Mouse (Mus musculus) layer of hippocampus, postnatal 10 days (tissue): Measurements from ENCODE around the gene Olfr979. TPM values are rescaled to one million over a fixed set of nuclear protein-coding genes. Genes with fewer than 3 reads are reported as not detected.
"Not testable (repeated sequence)": the region's sequence is repeated elsewhere in the genome, so short reads cannot be mapped to it uniquely, and the experiment has no call there.

ENCODE experiments used
- DNase-seq, 2 experiments: peaks; one replicate each; pipeline ENCODE4 v3.0.0; 2021; ENCODE audit warnings: low spot score in 2 of 2
- long read RNA-seq: library from polyadenylated mRNA; stranded (forward); transcript quantifications from one replicate; pipeline ENCODE4 v2.0.0, GENCODE M21; 2023
- total RNA-seq, 2 experiments: library from RNA; stranded (reverse); gene quantifications; 2 replicates each; pipeline ENCODE4 v1.2.3; 2021

Olfr979 gene
- total RNA-seq: not detected
- long read RNA-seq: 0 reads

DNA sequence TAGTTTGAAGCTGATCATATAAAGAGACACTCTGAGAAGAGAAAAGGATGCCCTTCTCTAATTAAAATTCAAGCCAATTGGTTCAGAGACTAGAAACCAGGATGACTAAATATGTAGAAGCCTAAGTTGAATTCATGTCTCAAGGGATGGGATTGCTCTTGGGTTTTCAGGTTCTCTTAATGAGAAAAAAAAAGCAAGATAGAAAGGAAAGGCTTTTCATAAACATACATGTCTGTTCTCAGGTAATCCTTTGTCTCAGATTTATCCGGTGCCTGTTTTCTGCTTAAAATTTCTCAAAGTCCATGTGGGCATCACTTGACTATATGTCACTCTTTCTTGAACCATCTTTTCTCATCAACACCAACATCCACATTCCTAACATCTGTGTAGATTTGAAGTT is at the start of gene Olfr979:
Olfr979 (minus strand) TSS at position 101 of the 400 bp plus-strand sequence.
- DNase-seq: no peak

DNA sequence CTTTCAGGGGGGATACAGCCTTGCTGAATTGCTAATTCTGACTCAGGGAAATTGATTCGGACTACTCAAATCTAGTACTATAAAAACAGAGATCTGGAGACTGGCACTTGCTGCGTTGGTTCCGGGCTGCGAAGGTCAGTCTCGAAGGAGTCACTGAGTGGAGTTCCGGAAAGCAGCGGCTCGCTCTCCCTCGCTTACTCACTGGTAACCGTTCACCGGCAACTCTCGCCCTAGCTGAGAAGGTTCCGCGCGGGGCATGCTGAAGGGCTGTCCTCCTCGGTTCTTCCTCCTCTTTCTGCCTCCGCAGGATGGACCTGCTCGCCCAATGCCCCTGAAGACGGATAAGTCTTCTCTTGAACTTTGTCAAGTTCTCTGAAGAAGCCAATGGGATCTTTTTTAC is 46.9 kb upstream of the Olfr979 start:
- no peak for DNase-seq

DNA sequence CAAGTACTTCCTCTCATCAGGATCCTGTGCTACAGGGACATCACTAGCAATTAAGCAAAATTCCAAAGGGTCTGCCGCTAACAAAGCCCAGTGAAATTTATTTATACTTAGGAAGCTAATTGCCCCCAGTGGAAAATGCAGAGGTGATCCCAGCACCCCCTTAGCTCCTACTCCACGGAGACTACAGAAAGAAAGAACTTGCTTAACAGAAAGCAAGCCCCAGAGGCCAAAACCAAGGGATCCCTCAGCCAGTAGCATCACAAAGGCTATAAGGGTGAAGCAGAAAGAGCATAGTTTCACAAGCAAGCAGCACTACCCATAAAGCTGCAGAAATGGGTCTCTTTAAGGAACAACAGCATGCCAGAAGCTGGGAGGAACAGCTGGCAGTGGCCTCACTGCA is 17.9 kb upstream of the Olfr979 start, which contains the start of gene Olfr981:
Olfr981 (plus strand) TSS at position 301 of the 400 bp plus-strand sequence.
- DNase-seq: no peak

DNA sequence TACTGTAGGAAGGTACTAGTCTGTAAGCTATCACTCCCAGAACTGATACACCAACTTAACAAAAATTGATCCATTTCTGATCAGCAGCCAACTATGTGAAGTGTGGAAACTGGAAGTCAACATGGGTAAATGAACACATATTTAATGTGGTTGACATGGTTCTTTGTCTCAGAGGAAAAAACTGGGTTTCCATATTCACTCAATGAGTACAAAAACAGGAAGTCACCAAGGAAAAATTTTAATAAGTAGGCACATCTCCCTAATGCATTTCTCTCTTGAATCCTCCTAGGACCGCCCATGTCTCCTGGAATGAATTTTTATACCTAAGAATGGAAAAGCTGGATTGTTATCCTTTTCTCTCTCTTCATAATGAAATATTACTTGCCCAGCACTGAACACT is 6.2 kb upstream of the Olfr979 start, which contains the start of gene Olfr980:
Olfr980 (minus strand) TSS at position 101 of the 400 bp plus-strand sequence.
- DNase-seq: no peak

DNA sequence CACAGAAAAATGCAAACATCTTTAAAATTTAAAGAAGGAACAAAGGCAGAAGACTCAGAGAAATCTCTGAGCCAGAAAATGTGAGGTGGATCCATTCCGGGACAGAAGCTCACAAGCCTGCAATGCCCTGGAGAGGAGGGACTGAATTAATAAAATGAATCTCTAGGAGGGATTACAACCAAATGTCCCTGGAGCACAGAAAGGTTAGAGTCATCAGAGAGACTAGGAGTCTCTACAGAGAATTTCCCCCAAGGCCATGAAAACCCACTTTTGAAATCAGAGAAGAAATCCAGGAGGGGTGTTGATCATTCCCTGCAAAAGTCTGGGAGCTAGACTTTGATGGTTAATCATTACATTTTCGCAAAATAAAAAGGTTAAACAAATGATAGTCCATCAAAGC is 11.5 kb downstream of the Olfr979 start, which contains the start of gene Olfr978:
Olfr978 (plus strand) TSS at position 301 of the 400 bp plus-strand sequence.
- DNase-seq: no peak

DNA sequence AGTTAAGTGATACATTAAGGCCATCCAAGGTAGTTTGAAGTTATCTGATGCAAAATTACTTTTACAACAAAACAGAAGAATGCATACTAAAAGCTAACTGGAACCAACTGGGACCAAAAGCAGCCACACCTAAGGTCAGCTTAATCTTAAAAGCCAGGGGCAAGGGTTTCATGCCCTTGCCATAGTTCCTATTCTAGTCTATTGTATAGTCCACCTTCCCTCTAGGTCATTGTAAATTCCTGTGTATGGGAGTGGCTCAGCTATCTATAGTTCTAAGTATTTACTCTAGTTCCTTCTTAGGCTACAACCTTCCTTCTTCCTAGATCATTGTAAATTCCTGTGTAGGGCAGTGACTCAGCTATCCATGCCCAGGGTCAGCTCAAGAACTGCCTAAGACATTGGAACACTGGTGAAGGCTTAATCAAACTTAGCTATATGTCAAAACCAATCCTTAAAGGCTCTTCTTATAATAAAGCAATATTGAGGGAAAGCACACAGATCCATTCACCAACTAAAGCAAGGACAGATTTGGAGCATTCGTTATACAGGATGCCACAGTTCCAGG is 26.6 kb downstream of the Olfr979 start:
- not testable (repeated sequence) for DNase-seq

DNA sequence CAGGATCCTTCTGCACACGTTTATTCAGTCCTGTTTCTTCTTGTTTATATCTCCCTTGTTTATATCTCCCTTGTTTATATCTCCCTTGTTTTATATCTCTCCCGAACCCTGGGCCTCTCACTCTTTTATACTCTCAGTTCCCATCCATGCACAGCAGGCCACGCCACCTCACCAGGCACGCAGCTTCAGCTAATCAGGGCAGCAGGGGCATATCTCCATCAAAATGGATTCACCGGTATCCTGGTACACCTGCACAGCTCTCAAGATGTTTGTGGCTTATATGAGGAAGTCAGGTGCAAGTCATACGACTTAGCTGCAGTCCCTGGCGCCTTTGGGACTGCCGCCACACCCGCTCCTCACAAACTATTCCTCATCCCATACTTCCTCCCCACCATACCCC is 42.2 kb downstream of the Olfr979 start, which contains the start of gene Olfr976:
Olfr976 (minus strand) TSS at position 101 of the 400 bp plus-strand sequence.
- not testable (repeated sequence) for DNase-seq

DNA sequence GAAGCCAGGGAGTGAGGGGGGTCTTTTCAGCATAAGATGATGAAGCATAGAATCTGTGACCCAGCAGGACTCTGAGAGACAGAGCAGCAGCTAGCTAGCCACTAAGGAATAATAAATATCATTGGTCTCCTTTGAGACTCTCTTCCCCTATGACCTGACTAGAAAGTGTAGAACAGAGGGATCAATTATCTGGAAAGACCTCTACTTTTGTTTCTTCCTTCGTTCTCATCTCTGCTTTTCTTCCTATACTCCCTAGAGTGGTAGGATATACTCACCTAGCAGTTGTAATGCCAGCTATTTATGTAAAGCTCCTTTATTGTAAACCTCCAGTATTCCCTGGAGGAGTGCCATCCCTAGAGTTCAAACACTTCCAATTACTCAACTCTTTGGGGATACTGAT is 51.3 kb downstream of the Olfr979 start, which contains the start of gene Olfr975:
Olfr975 (minus strand) TSS at position 101 of the 400 bp plus-strand sequence.
- DNase-seq: no peak

Other genes with a start within 250 kb of the Olfr979 start
- not detected for gene Olfr968, start 220.2 kb downstream of the Olfr979 start, total RNA-seq
- gene Olfr969, start 212.5 kb downstream of the Olfr979 start, total RNA-seq: not detected
- gene Olfr970, start 194.6 kb downstream of the Olfr979 start, total RNA-seq: not detected
- gene Olfr971, start 166.6 kb downstream of the Olfr979 start, total RNA-seq: not detected
- gene Olfr972, start 137.0 kb downstream of the Olfr979 start, total RNA-seq: not detected
- not detected for gene Olfr229, start 96.1 kb downstream of the Olfr979 start, total RNA-seq
- not detected for gene Olfr974, start 66.0 kb downstream of the Olfr979 start, total RNA-seq
- not detected for gene Olfr975, start 51.4 kb downstream of the Olfr979 start, total RNA-seq
- not detected for gene Olfr976, start 42.3 kb downstream of the Olfr979 start, total RNA-seq
- gene Olfr978, start 11.4 kb downstream of the Olfr979 start, total RNA-seq: not detected
- not detected for gene Olfr980, start 6.1 kb upstream of the Olfr979 start, total RNA-seq
- gene Olfr981, start 18.0 kb upstream of the Olfr979 start, total RNA-seq: not detected
- gene Olfr982, start 70.4 kb upstream of the Olfr979 start, total RNA-seq: not detected
- not detected for gene Olfr983, start 90.1 kb upstream of the Olfr979 start, total RNA-seq
- gene Olfr984, start 110.7 kb upstream of the Olfr979 start, total RNA-seq: under 1 TPM in 1 of 2 experiments, not detected in 1; 0.07 TPM
- not detected for gene Olfr985, start 126.7 kb upstream of the Olfr979 start, total RNA-seq
- gene Tmem225, start 144.7 kb upstream of the Olfr979 start, total RNA-seq: not detected
- gene Olfr986, start 177.5 kb upstream of the Olfr979 start, total RNA-seq: not detected
- gene Zfp202, start 188.9 kb upstream of the Olfr979 start, total RNA-seq: 1 to 10 TPM; 4.9 to 5.2 TPM